In the genomic region with DNA sequence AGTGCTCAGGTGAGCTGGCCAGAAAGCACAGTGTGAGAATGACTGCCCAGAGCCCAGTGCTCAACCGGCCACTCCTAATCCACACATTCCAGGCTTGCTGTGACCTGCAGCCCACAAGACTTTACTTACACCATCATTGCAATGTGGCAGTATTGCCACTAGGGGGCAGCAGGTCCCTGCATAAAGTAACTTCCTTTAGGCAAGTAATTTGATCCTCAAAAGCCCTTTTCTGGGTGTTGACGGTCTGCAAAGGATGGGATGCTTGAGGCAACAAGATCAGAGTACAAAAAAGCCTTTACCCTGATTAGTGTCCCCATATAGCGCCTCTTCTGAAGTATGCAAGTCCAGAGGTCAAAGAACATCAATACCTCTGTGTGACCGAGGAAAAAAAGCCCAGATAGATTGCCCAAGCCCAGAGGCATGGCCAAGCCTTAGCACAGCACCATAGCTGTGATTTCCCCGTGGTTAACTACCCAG, we compare ENCODE assay signal across 8 mouse cellular contexts.
DNase-seq lines count a peak whose midpoint lies in the region; ATAC-seq and TF ChIP-seq lines count a peak whose summit lies in the region.

No protein-coding gene starts in this region.

- H3K27ac ChIP-seq in forebrain, postnatal 0 days (ENCODE audit: low read depth, low read length), result no peak overlapping the region
- H3K27ac ChIP-seq in hindbrain, embryonic 12.5 days, result no peak overlapping the region

- H3K9ac ChIP-seq in forebrain, postnatal 0 days, result no peak overlapping the region
- no peak overlapping the region for H3K9ac ChIP-seq in hindbrain, embryonic 12.5 days

- H3K4me2 ChIP-seq in forebrain, postnatal 0 days (ENCODE audit: low read depth), result no peak overlapping the region
- no peak overlapping the region for H3K4me2 ChIP-seq in hindbrain, embryonic 12.5 days (replicated peaks)

- WGBS in forebrain, postnatal 0 days, result 12% methylated on average over 5 of the region's 5 CpGs
- WGBS in hindbrain, embryonic 12.5 days, result 12% methylated on average over 5 of the region's 5 CpGs

- no peaks in the 10 kb centered on the region for H3K27me3 ChIP-seq in forebrain, postnatal 0 days (ENCODE audit: insufficient read depth, low read length)
- H3K27me3 ChIP-seq in hindbrain, embryonic 12.5 days, result no peaks in the 10 kb centered on the region

- peak; percentile 89 for DNase-seq in MN1 (ENCODE audit: low spot score)
- peak; percentile 61 to 77 for DNase-seq in cerebellum, adult 18-20 months
- DNase-seq in forebrain, postnatal 0 days, result peak; percentile 92
- peak; percentile 83 to 89 for DNase-seq in layer of hippocampus, postnatal 10 days (ENCODE audit: low spot score in 2 of 2)
- DNase-seq in lung, postnatal 36 days, result peak; percentile 88
- peak; percentile 76 for DNase-seq in retina, postnatal 7 days (ENCODE audit: low read depth, low spot score)
- peak; percentile 52 to 70 for DNase-seq in urinary bladder, adult 18-20 months (ENCODE audit: low spot score in 2 of 2)

- H3K4me1 ChIP-seq in forebrain, postnatal 0 days (ENCODE audit: insufficient read depth), result no peaks in the 10 kb centered on the region
- no peaks in the 10 kb centered on the region for H3K4me1 ChIP-seq in hindbrain, embryonic 12.5 days

- peak; percentile 98 for TF ChIP-seq CTCF in forebrain, postnatal 0 days (IDR thresholded peaks at IDR 0.05; ENCODE audit: low read depth)

- no peaks in the 10 kb centered on the region for H3K36me3 ChIP-seq in forebrain, postnatal 0 days (ENCODE audit: insufficient read depth)
- H3K36me3 ChIP-seq in hindbrain, embryonic 12.5 days, result no peaks in the 10 kb centered on the region

- H3K4me3 ChIP-seq in forebrain, postnatal 0 days (ENCODE audit: low read depth, low read length), result no peak overlapping the region
- H3K4me3 ChIP-seq in hindbrain, embryonic 12.5 days, result no peak overlapping the region

- H3K9me3 ChIP-seq in forebrain, postnatal 0 days (ENCODE audit: low read length), result no peaks in the 10 kb centered on the region
- peaks cover 5% of the 10 kb centered on the region for H3K9me3 ChIP-seq in hindbrain, embryonic 12.5 days (replicated peaks)

- peak; percentile 58 for ATAC-seq in forebrain, postnatal 0 days
- peak; percentile 52 for ATAC-seq in hindbrain, embryonic 12.5 days (ENCODE audit: low FRiP score)
